25 mouse cellular contexts compared by ENCODE assay signal in the genomic region with DNA sequence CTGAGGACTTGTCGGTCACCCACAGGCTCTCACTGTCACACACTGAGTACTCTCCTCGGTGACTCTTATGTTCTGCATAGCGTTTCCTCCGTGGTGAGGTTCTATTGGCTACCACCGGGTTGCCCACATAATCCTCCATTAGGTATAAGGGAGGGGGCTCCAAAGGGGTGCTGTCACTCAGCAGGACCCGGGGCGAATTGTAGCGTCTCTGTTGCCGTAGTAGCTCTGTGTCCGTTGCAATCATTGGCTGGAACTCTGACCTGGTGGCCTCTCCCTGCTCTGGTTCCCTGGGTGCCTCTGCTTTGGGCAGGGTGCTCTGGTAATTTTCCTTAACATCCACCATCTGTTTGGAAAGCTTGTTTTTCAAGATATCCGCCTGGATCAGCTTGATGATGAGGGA.
"Had no signal": no experiment of that assay in that cellular context is flagged by ENCODE, and none has a peak within 500 bp of the region (broad histone marks: within the 10 kb centered on the region; RNA-seq: fewer than 3 reads in every experiment).

No protein-coding gene starts in this region.

- H3K4me3 ChIP-seq: embryonic facial prominence, embryonic 10.5 days; embryonic facial prominence, embryonic 12.5 days; embryonic facial prominence, embryonic 13.5 days; embryonic facial prominence, embryonic 15.5 days; erythroblast, embryonic 14.5 days; forebrain, embryonic 10.5 days; forebrain, embryonic 12.5 days; forebrain, embryonic 13.5 days; forebrain, embryonic 15.5 days; heart, adult 2 months; heart, embryonic 10.5 days had no signal

- DNase-seq: cerebellum, adult 2 months; cerebellum, adult 8-10 months; cerebellum, adult 9-10 months; cerebellum, adult 9-11 months; cerebellum, postnatal 10 days; cerebellum, postnatal 14 days; cerebellum, postnatal 25 days; cerebellum, postnatal 36 days; embryo, embryonic 11 days; forebrain, postnatal 0 days; gastrocnemius, postnatal 10 days; gastrocnemius, postnatal 14 days; gastrocnemius, postnatal 25 days; gastrocnemius, postnatal 36 days; heart, adult 2 months had no signal

- H3K27ac ChIP-seq: embryonic facial prominence, embryonic 10.5 days; embryonic facial prominence, embryonic 12.5 days; embryonic facial prominence, embryonic 13.5 days; embryonic facial prominence, embryonic 15.5 days; forebrain, embryonic 10.5 days; forebrain, embryonic 12.5 days; forebrain, embryonic 13.5 days; forebrain, embryonic 15.5 days; heart, embryonic 10.5 days had no signal
